Mouse (Mus musculus) kidney, adult 8-10 months (tissue): Measurements from ENCODE around the gene H2afz.
"Not testable (repeated sequence)": the region's sequence is repeated elsewhere in the genome, so short reads cannot be mapped to it uniquely, and the experiment has no call there.

Source experiments
- DNase-seq, 2 experiments: peaks; one replicate each; pipeline ENCODE4 v3.0.0; 2022

Gene H2afz

GRCm38 (mm10) chr3:137863330-137864123 lies 760 bp upstream of the H2afz start:
- DNase-seq: no peak

DNA sequence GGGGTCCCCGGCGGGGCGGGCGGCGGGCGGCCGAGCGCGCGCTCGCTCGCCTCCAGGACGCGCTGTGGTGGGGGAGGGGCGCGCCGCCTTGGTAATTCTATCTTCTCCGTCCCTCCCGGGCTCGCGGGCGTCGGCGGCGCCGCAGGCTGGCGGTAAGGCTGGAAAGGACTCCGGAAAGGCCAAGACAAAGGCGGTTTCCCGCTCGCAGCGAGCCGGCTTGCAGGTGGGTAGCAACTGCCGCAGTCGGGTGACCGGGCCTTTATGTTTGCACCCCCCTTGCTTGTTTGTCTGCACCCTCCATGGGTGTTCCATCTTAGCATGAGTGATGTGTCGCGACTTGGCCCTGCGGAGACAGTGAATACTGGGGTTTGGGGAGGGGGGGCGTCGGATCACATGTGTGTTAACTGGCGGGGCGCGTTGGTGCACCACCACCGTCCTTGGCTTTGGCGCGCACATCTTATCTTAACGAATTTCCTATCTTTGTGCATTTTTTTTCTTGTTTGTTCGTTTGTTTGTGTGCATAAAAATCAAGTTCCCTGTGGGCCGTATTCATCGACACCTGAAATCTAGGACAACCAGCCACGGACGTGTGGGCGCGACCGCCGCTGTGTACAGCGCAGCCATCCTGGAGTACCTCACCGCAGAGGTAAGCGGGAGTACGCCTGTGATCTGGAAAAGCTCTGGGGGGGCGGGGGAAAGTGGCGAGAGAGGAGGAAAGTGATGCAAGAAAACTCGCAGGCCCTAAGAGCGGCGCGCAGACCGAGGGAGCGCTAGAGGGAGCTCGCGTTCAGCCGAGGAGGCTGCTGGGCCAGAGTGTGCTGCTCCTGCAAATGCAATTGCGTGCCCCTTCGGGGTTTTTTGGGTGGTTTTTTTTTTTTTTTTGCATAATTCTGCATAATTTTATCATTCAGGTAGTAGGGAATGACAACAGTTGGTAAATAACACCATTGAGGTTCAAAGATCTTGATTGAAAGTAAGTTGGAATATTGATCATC lies 998 bp downstream of the H2afz start:
- DNase-seq: peak; percentile 74 to 87

GRCm38 (mm10) chr3:137867133-137867436 lies 2.8 kb downstream of the H2afz start:
- DNase-seq: no peak

DNA sequence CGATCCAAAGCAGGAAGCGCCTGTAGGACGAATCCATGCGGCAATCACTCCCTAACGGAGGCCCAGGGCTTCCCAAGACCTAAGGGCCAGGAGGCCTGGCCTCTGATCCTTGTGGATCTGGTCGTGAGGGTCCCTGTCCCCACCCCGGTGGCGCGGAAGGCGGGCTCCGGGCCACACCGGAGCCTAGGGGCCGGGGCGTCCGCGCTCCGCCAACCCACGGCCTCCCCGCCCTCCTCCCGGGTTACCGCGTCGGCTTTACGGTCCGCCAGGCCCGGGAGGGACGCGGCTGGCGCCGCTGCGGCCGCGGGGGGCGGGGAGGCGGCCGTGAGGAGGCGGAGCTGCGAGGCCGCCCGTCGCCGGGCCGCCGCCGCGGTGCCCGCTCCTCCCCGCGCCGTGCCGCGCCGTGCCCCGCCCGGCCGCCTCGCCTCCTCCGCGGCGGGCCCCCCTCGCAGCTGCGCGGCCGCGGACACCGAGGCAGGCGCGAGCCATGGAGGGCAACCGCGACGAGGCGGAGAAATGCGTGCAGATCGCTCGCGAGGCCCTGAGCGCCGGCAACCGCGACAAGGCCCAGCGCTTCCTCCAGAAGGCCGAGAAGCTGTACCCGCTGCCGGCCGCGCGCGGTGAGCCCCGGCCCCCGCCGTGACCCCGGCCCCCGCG lies 3.3 kb downstream of the H2afz start, which contains the start of gene Dnajb14:
Dnajb14 (plus strand) TSS at position 239 of the 657 bp plus-strand sequence.
- peak; percentile 41 to 56 for DNase-seq

GRCm38 (mm10) chr3:137868094-137868913 lies 4.0 kb downstream of the H2afz start:
- DNase-seq: no peak

DNA sequence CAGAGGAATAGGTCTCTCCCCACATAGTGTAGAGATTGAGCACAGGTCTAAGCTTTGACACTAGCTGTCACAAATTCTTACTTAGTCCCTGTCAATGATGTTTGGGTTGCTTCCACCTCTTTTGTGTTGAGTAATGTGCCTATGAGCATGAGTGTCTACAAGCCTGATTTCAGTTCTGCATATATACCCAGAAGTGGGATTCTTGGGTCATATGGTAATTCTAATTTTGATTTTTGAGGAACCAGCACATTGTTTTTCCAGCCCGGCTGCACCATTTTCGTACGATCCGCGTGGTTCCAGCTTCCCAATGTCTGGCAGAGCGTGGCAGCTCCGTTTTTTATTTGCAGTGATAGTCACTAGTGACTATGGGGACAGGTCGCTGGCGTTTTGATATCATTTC lies 5.1 kb downstream of the H2afz start:
- DNase-seq: no peak

DNA sequence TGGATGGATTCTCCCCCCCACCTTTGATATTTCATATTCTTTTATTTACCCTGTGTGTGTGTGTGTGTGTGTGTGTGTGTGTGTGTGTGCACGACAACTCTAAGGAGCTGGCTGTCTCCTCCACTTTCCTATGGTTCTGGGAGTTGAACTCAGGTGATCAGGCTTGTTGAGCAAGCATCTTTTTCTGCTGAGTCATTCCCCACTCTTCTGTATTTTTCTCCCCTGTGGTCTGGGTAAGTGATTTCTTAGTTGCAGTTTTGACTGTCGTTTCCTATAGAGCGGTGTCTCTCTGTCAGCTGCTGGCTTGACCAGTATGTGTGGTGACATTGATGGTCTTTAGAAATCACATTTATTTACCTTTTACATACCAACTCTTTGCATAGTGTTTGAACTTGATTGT lies 15.0 kb downstream of the H2afz start:
- DNase-seq: no peak

DNA sequence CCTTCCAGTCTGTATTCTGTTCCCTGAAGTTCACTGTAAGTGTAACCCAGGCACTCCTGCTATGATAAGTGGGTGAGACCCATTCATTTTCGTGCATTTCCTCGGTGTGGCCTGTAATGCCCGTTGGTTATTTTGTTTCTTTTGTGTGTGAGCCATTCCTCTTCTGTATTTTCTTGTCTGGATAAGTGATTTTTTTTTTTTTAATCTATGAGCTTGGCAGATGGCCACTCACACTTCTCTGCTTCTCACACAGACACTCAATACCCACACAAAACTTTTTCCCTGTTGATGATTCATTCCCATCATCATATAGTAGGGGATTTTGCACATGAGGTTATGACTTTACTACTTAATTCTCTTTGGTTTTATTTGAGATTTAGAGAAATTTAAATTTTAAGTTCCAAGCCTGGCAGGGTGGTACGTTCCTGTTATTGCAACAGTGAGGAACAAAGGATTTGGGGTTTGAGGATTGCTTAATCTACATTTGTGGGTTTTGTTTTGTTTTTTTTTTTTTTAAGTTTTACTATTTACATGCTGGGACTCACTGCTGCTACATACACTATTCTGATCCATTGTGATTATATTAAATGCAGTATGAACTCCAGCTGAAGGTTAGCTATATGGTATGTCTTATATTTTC lies 15.9 kb downstream of the H2afz start:
- DNase-seq: no peak

- DNase-seq: no peak
Observed at GRCm38 (mm10) chr3:137881093-137881492, 16.8 kb downstream of the H2afz start.

DNA sequence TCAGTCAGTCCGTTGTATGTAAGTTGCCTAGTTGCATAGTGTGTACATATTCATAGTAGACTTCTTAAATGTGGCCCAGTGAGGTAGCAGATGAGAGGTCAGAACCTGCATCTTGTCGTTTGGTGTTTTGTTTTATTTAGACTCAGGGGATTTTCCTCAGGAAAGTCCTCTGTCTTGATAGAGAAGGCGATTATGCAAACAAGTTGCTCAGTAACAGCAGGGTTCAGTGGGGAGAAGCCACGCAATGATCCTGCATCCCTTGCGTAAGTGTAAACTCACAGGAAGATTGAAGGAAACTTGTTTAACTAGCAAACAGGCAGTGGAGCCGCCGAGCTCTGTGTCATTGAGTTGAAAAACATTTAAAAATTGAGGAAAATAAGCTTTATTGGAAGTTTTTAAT lies 23.7 kb downstream of the H2afz start:
- no peak for DNase-seq

GRCm38 (mm10) chr3:137891089-137891488 lies 26.8 kb downstream of the H2afz start:
- DNase-seq: no peak

GRCm38 (mm10) chr3:137892118-137892517 lies 27.8 kb downstream of the H2afz start:
- no peak for DNase-seq

- no peak for DNase-seq
Observed at GRCm38 (mm10) chr3:137893789-137894188, 29.5 kb downstream of the H2afz start.

GRCm38 (mm10) chr3:137895196-137895595 lies 30.9 kb downstream of the H2afz start:
- DNase-seq: peak in 1 of 2 experiments; percentile 8

DNA sequence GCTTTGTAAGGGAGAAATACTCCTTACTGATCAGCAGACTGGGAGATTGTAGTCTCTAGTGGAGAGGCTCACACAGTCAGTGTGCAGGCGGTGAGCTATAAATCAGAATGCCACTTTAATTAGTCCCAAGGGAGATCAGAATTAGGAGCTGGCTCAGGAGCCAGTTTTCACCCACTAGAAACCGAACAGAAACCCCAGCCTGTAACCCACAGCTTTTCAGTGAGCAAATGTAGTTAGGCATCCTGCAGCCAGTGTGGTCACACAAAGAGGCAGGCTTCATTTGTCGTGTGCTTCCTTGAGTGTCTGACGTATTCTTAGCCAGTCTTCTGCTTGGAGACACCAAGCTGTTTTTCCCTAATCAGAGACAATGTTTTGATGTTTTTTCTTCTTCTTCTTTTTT lies 32.1 kb downstream of the H2afz start:
- DNase-seq: no peak

- DNase-seq: no peak
Observed at GRCm38 (mm10) chr3:137896867-137897266, 32.6 kb downstream of the H2afz start.

DNA sequence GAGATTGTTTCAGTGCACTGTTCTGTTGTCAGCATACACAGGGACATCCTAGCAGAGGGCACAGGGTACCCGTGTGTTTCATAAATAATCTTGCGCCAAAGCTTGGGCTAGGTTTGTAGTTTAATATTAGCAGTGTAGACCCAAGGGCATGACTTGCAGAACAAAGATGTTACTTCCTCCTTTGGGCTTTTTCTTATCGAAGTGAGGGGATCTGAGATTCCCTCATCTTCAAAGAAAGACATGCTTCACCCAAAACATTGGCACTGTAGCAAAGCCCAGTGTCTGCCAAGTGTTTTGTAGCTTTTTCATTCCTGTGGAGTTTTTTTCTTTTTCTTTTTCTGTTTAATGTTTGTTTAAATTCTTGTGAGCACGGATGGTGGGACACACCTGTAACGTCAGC lies 33.4 kb downstream of the H2afz start:
- no peak for DNase-seq

GRCm38 (mm10) chr3:137900149-137900548 lies 35.9 kb downstream of the H2afz start:
- DNase-seq: no peak

DNA sequence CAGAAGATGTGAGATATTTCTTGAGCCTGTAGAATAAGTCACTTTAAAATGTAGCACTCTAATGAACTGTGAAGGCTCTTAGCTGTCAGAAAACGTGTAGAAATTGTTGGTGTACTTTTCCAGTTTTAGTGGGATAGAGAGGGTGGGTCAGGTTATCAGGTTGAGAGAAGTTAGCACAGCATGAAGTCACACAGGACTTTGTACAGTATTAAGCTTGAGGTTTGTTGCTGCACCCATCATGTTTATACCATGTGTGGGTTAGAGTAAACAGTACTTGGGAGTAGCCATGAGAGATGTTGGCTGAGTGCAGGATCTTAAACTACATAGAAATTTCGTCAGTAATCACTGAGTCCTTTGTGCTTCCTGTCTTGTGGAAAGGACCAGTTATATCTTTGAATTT lies 48.8 kb downstream of the H2afz start:
- DNase-seq: no peak

GRCm38 (mm10) chr3:137914567-137914966 lies 50.3 kb downstream of the H2afz start:
- DNase-seq: not testable (repeated sequence)
